Mouse (Mus musculus) lung, embryonic 15.5 days (tissue): ENCODE measurements at regions not wholly inside any gene's neighbourhood (a gene's known extent, or its start where the extent isn't known, plus 50 kb on each side); places are given as distances from the start of the nearest gene placed in this dataset.
A peak's percentile ranks its signal among the peaks of the same experiment; 100 is the strongest.

Experiments used
- ATAC-seq: fragments of 200-750 bp; cut with Nextera tagmentation; 2 replicates; pipeline ENCODE4 v1.8.0; 2017; ENCODE audit warnings: moderate number of reproducible peaks, borderline replicate concordance; ENCODE audit not compliant: low FRiP score, low TSS enrichment; ENCODE audit errors: extremely low read depth
- H3K27ac ChIP-seq: fragments of 300-500 bp; sonication (generic); 2 replicates; pipeline ENCODE4 v1.5.1; 2015; ENCODE audit warnings: moderate library complexity, mild to moderate bottlenecking, inconsistent platforms
- H3K27me3 ChIP-seq: fragments of 300-500 bp; sonication (generic); 2 replicates; pipeline ENCODE4 v1.6.1; 2015; ENCODE audit warnings: inconsistent platforms
- H3K36me3 ChIP-seq: fragments of 300-500 bp; sonication (generic); 2 replicates; pipeline ENCODE4 v1.6.1; 2015; ENCODE audit warnings: inconsistent platforms
- H3K4me1 ChIP-seq: fragments of 300-500 bp; sonication (generic); 2 replicates; pipeline ENCODE4 v1.6.1; 2015; ENCODE audit warnings: inconsistent platforms
- H3K4me2 ChIP-seq: fragments of 300-500 bp; sonication (generic); 2 replicates; pipeline ENCODE4 v1.6.1; 2015; ENCODE audit warnings: inconsistent platforms, mild to moderate bottlenecking, moderate library complexity
- H3K4me3 ChIP-seq: fragments of 300-500 bp; sonication (generic); 2 replicates; pipeline ENCODE4 v1.5.1; 2015; ENCODE audit warnings: mild to moderate bottlenecking, inconsistent platforms
- H3K9ac ChIP-seq: fragments of 300-500 bp; sonication (generic); 2 replicates; pipeline ENCODE4 v1.6.1; 2015; ENCODE audit warnings: inconsistent platforms
- H3K9me3 ChIP-seq: fragments of 300-500 bp; sonication (generic); 2 replicates; pipeline ENCODE4 v1.6.1; 2016; ENCODE audit warnings: inconsistent platforms
- WGBS: fragments of 180-500 bp; shearing (Covaris S2); methylation state at CpG from one replicate; pipeline ENCODE4 v1.1.7; 2015; 5-methylcytosine and 5-hydroxymethylcytosine counted together

GRCm38 (mm10) chr1:135665484-135665883 lies 54.4 kb upstream of the Csrp1 start:
- no peak for ATAC-seq
- Histone ChIP-seq H3K27ac (no peak overlapping the region), H3K36me3 (no peaks in the 10 kb centered on the region), H3K4me3 (no peak overlapping the region), H3K9ac (no peak overlapping the region), H3K9me3 (no peaks in the 10 kb centered on the region), H3K27me3 (no peaks in the 10 kb centered on the region), H3K4me1 (peaks cover 24% of the 10 kb centered on the region), H3K4me2 (no peak overlapping the region)
- WGBS, result 75% methylated on average over 8 of the region's 8 CpGs

DNA sequence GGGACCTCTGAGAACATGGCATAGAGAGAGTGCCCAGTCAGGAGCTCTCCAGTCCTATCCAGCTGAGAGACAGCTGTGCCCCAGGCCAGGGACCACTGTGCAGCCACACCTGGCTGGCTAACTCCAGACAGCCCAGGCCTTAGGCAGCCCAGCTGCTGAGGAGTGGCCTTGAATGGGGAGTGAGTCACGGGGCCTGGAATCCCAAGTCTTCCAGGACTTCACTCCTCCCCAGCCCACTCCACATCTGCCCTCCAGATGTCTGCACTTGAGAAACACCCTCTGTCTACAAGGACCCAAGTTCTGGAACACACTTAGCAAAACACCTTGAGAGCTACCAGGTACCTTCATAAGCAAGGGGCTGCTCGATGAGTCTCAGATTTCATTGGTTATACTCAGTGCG lies 51.5 kb upstream of the Csrp1 start:
- Histone ChIP-seq H3K9ac (no peak overlapping the region), H3K36me3 (no peaks in the 10 kb centered on the region), H3K4me3 (no peak overlapping the region), H3K9me3 (no peaks in the 10 kb centered on the region), H3K27ac (no peak overlapping the region), H3K4me1 (peaks cover 48% of the 10 kb centered on the region), H3K27me3 (no peaks in the 10 kb centered on the region), H3K4me2 (no peak overlapping the region)
- ATAC-seq, result no peak
- 68% methylated on average over 3 of the region's 3 CpGs for WGBS

GRCm38 (mm10) chr1:135668951-135669350 lies 50.9 kb upstream of the Csrp1 start:
- no peak for ATAC-seq

GRCm38 (mm10) chr1:135669803-135670202 lies 50.1 kb upstream of the Csrp1 start:
- peaks cover 48% of the 10 kb centered on the region for H3K4me1 ChIP-seq
- H3K4me2 ChIP-seq, result no peak overlapping the region; the same call in 1 of the 2 replicates
- ATAC-seq, result peak; percentile 13; the same call in 1 of the 2 replicates

More at GRCm38 (mm10) chr1:135668951-135669350, 50.9 kb upstream of the Csrp1 start:
- Histone ChIP-seq H3K4me1 (peaks cover 48% of the 10 kb centered on the region), H3K36me3 (no peaks in the 10 kb centered on the region), H3K9ac (no peak overlapping the region), H3K4me2 (no peak overlapping the region), H3K27me3 (no peaks in the 10 kb centered on the region), H3K9me3 (no peaks in the 10 kb centered on the region), H3K4me3 (no peak overlapping the region), H3K27ac (no peak overlapping the region)
- 72% methylated on average over 7 of the region's 7 CpGs for WGBS

More at GRCm38 (mm10) chr1:135669803-135670202, 50.1 kb upstream of the Csrp1 start:
- H3K36me3 ChIP-seq, result no peaks in the 10 kb centered on the region
- no peaks in the 10 kb centered on the region for H3K9me3 ChIP-seq
- H3K27me3 ChIP-seq, result no peaks in the 10 kb centered on the region
- H3K9ac ChIP-seq, result no peak overlapping the region
- 0 out of 2 replicates have a peak overlapping the region, but pooled peaks have one; percentile 37 for H3K27ac ChIP-seq
- H3K4me3 ChIP-seq, result no peak overlapping the region
- 42% methylated on average over 7 of the region's 7 CpGs for WGBS
